Mouse (Mus musculus) bone marrow macrophage, adult 2 months (primary cell): ENCODE measurements at regions not wholly inside any gene's neighbourhood (a gene's known extent, or its start where the extent isn't known, plus 50 kb on each side); places are given as distances from the start of the nearest gene placed in this dataset.

Source experiments
- H3K27ac ChIP-seq: 2 replicates; pipeline ENCODE4 v1.5.1; 2012; ENCODE audit warnings: low read depth, low read length; ENCODE audit not compliant: insufficient read depth
- H3K4me1 ChIP-seq: 2 replicates; pipeline ENCODE4 v1.6.1; 2012; ENCODE audit warnings: low read length; ENCODE audit not compliant: control insufficient read depth, insufficient read depth
- H3K4me3 ChIP-seq: 2 replicates; pipeline ENCODE4 v1.5.1; 2012; ENCODE audit warnings: mild to moderate bottlenecking, low read length, moderate library complexity; ENCODE audit not compliant: insufficient read depth
- CTCF ChIP-seq: IDR thresholded peaks from 2 replicates; pipeline ENCODE4 v1.5.1; 2012; ENCODE audit warnings: low read depth, mild to moderate bottlenecking, low read length, moderate library complexity
- POLR2A ChIP-seq: IDR thresholded peaks from 2 replicates; pipeline ENCODE4 v1.6.1; 2012; ENCODE audit warnings: mild to moderate bottlenecking, low read depth, low read length, borderline replicate concordance

DNA sequence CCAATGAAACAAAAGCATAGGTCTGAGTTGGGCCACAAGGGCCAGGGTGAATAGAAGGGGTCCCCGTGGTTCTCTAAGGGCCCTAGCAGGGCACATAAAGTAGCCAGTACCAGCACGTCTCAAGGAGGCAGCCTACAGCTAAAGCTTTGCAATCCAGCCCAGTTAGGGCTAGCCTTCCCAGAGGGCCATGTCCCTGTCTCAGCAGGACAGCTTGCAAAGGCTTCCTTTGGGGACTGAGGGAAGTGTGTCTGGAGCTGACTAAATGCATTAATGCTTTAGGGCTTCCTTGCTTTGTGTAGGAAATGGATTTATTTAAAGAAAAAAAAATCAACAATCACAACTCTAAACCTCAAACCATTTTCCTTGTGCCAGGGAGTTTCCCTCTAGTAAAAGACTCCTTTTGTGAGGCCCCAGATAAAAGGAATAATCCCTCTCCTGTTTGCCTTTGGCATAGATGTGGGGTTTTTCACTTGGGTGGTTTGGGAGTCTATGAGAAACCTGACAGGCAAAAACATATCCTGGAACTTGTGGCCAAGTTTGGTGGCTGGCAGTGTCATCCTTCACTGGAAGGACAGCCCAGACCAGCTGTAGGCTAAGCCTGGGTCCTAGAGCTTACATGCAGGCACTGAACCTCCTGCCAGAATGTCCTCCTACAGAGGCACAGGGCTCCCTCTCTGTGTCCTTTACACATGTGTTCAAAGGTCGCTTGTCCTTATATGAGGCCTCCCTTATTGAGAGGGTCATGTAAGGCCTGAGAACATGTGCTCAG, 197.7 kb upstream of the Cxcr4 start:
- Histone ChIP-seq H3K4me3 (no peak overlapping the region), H3K4me1 (no peaks in the 10 kb centered on the region), H3K27ac (no peak overlapping the region)
- TF ChIP-seq POLR2A, result no peak
- no peak for TF ChIP-seq CTCF

DNA sequence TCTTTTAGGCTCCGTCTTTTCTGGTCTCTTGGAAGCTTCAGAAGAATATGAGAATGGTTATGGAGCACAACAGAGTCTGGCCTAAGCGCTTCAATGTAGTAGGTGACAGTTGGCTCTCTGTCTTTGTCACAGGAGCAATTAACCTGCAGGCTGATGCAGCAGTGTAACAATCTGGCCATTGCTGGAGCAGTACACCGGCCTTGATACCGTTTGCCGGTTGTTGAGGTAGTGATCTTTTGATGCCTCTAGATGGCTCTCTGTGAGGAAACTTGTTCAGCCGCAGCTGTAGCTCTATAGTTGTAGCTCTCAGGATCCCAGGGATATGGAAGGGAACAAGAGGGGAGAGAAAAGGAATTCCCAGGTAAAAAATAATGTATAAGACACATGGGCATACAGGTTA, 196.1 kb upstream of the Cxcr4 start:
- Histone ChIP-seq H3K4me1 (no peaks in the 10 kb centered on the region), H3K27ac (no peak overlapping the region), H3K4me3 (no peak overlapping the region)
- TF ChIP-seq POLR2A (no peak), CTCF (no peak)

DNA sequence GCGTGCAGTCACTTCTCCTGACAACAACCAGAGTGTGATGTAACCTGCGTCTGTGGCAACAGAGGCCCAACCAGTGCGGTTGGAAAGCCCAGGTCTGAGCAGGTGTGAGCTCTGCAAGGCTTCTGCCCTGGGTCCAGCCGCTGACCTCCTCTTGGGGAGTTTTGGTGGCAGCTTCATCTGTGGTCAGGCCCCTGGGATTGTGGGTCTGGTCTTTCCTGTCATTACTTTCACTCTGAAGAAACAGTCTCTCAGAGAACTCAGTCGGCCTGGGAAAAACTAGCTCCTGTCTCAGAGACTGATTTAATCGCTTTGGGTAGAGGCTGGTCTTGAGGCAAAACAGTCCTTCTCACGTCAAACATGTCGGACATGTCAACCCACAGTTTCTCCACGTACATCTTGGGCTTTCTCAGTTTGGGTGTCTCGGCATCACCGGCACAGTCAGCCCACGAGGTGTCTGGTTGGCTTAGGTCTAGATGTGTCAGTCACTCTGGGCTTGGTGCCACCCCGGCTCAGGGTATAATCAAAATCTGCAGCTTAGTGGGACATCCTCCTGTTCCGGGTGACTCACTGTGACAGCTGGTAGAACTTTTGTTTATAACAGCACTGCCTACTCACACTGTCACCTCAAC, 195.0 kb upstream of the Cxcr4 start:
- H3K4me3 ChIP-seq, result no peak overlapping the region
- no peak for TF ChIP-seq CTCF
- no peak for TF ChIP-seq POLR2A
- H3K27ac ChIP-seq, result no peak overlapping the region
- H3K4me1 ChIP-seq, result no peaks in the 10 kb centered on the region

DNA sequence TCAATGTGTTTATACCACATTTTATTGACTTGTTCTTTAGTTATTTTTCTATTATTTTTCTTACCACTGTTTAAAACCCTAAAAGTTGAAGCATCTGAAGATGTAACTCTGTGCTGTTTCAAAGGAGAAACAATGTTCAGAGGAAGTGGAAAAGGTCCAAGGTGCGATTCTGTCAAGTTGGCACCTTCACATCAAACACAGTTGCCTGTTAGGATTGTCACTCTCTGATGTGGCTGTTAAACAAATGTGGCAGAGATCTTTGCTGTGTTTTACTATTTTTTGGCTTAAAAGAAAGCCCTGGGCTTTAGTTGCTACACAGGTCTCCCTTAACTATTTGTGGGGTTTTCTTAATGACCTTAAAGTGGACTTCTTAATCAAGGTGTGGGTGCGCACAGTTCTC, 190.2 kb upstream of the Cxcr4 start:
- H3K4me3 ChIP-seq, result no peak overlapping the region
- no peak overlapping the region for H3K27ac ChIP-seq

DNA sequence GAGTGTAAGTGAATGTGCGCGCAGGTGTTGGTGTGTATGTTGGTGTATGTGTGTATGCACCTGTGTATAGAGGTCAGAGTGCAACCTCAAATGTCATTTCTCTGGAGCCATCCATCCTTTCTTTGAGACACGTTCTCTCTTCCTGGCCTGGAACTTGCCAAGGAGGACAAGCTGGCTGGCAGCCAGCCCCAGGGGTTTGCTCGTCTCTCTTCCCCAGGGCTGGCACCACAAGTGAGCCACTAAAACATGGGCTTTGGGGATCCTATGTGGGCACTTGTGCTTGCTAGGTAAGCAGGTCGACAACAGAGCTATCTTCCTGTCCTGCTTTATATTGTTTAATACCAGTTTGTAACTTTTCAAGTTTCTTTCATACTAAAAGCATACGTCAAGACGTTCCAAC, 189.8 kb upstream of the Cxcr4 start:
- TF ChIP-seq POLR2A, result no peak
- TF ChIP-seq CTCF, result no peak
- Histone ChIP-seq H3K27ac (no peak overlapping the region), H3K4me1 (no peaks in the 10 kb centered on the region), H3K4me3 (no peak overlapping the region)

More for the DNA sequence above, 190.2 kb upstream of the Cxcr4 start:
- H3K4me1 ChIP-seq, result no peaks in the 10 kb centered on the region
- TF ChIP-seq POLR2A (no peak), CTCF (no peak)

DNA sequence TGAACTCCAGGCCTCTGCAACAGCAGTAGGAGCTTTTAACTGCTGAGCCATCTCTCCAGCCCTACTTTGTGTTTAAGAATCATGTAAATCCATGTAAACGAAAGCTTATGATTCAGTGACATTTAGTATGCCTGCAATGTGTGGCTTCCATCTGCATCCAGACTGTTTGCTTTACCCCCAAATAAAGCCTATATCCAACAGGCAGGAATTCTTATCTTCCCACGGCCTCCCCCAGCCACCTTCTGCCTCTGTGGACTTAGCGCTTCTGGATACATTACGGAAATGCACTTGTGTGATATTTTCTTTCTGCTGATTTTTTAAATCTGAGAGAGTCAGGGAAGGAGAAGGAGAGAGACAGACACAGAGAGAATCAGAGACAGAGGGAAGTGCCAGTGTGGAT, 189.2 kb upstream of the Cxcr4 start:
- H3K4me3 ChIP-seq, result no peak overlapping the region
- no peak overlapping the region for H3K27ac ChIP-seq
- TF ChIP-seq CTCF, result no peak
- TF ChIP-seq POLR2A, result no peak
- no peaks in the 10 kb centered on the region for H3K4me1 ChIP-seq

DNA sequence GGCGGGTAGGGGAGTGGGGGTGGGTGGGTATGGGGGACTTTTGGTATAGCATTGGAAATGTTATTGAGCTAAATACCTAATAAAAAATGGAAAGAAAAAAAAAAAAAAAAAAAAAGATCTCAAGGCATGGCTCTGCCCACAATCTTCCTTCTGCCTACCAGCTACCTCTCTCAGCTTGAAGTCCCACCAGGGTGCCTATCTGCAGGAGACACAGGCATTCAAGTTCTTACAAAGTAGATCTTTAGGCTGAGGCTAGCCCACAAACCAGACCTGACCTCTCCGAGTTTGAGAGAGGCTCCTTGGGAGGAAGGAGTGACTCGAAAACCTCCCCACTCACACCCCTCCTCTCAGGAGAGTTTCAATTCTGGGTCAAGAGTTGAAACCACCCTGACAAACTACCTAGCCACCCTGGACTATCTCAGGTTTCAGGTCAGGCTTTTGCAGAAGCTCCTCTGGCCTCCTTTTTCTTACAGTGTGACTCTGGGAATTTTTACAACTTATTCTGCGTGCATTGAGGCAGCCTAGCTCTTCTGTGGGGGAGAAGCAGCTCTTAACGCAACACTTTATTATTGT, 187.6 kb upstream of the Cxcr4 start:
- TF ChIP-seq CTCF (no peak), POLR2A (no peak)
- H3K4me3 ChIP-seq, result no peak overlapping the region
- H3K27ac ChIP-seq, result no peak overlapping the region
- no peaks in the 10 kb centered on the region for H3K4me1 ChIP-seq

DNA sequence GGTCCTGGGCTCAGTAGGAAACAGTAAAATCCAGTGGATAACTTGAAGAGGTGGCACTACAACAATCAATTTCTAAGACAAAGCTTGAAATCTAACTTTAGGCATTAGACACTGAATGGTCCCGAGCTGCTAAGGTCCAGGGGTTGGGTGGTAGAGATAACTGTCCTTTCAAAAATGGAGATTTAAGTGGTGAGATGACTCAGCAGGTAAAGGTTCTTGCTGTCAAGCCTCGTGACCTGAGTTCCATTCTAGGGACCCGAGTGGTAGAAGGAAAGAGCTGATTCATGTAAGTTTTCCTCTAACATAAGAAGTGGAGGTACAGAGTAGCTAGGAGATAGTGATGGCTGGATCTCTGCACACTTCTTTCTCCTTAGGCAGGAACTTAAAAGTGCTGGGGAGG, 180.3 kb upstream of the Cxcr4 start:
- no peak overlapping the region for H3K27ac ChIP-seq
- TF ChIP-seq CTCF (no peak), POLR2A (no peak)
- no peak overlapping the region for H3K4me3 ChIP-seq
- no peaks in the 10 kb centered on the region for H3K4me1 ChIP-seq

DNA sequence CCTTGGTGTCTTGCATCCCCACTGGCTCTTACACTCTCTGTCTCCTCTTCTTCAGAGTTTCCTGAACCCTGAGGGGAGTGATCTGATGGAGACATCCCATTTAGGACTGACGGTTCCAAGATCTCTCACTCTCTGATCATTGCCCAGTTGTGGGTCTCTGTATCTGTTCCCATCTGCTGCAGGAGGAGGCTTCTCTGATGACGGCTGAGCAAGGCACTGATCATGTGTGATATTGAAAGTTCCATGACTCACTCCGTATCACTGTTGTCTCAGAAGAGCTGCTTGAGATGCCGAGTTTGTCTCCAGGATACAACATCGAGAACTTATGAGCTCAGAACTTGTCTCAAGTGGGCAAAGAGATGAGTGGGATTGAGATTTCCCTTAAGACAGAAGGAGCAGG, 178.7 kb upstream of the Cxcr4 start:
- Histone ChIP-seq H3K4me1 (no peaks in the 10 kb centered on the region), H3K27ac (no peak overlapping the region), H3K4me3 (no peak overlapping the region)
- no peak for TF ChIP-seq CTCF
- no peak for TF ChIP-seq POLR2A

DNA sequence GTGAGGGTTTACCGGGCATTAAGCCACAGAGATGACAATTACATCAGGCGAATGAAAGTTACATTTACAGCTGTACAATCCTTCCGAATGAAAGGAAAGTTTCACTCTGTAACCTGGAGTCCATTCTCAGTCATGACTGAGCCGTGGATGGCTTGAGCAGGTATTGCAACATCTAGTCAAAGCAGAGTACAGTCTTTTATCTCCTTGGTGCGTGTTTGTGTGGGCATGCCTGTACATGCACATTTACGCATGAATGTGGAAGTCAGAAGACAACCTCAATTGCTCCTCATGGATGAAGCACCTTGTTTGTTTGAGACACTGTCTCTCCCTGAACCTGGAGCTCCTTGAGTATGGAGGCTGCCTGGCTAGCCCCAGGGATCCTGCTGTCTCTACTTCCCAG, 175.9 kb upstream of the Cxcr4 start:
- no peak overlapping the region for H3K27ac ChIP-seq

More for the DNA sequence above, 175.9 kb upstream of the Cxcr4 start:
- TF ChIP-seq CTCF, result no peak
- no peak for TF ChIP-seq POLR2A
- Histone ChIP-seq H3K4me3 (no peak overlapping the region), H3K4me1 (peaks cover 2% of the 10 kb centered on the region; the same call in 1 of the 2 replicates)
